Mouse (Mus musculus): Measurements from ENCODE around the gene Entpd7.

- TF ChIP-seq CTCF (IDR thresholded peaks at IDR 0.05; ENCODE audit: low read depth) (no peak), EP300 (optimal IDR thresholded peaks at IDR 0.05) (no peak)
Observed at GRCm38 (mm10) chr19:43673513-43674315, 15.8 kb upstream of the Entpd7 start.
